Mouse (Mus musculus) heart, embryonic 10.5 days (tissue): Measurements from ENCODE around the gene Coasy. TPM values are rescaled to one million over a fixed set of nuclear protein-coding genes. Genes with fewer than 3 reads are reported as not detected.

ENCODE experiments used
- DNase-seq: peaks from one replicate; pipeline ENCODE4 v3.0.0-alpha.2; 2017; ENCODE audit warnings: low spot score
- H3K27ac ChIP-seq: fragments of 300-500 bp; sonication (generic); 2 replicates; pipeline ENCODE4 v1.5.1; 2016; ENCODE audit warnings: mild to moderate bottlenecking
- H3K27me3 ChIP-seq: fragments of 300-500 bp; sonication (generic); 2 replicates; pipeline ENCODE4 v1.6.1; 2016; ENCODE audit warnings: mild to moderate bottlenecking; ENCODE audit not compliant: poor library complexity, insufficient read depth, severe bottlenecking
- H3K36me3 ChIP-seq: fragments of 300-500 bp; sonication (generic); 2 replicates; pipeline ENCODE4 v1.6.1; 2016; ENCODE audit warnings: mild to moderate bottlenecking, moderate library complexity
- H3K4me1 ChIP-seq: fragments of 300-500 bp; sonication (generic); 2 replicates; pipeline ENCODE4 v1.6.1; 2016; ENCODE audit warnings: mild to moderate bottlenecking
- H3K4me3 ChIP-seq: fragments of 300-500 bp; sonication (generic); 2 replicates; pipeline ENCODE4 v1.5.1; 2016; ENCODE audit warnings: mild to moderate bottlenecking, moderate library complexity
- H3K9me3 ChIP-seq: fragments of 300-500 bp; sonication (generic); 2 replicates; pipeline ENCODE4 v1.6.1; 2016; ENCODE audit warnings: mild to moderate bottlenecking, moderate library complexity
- WGBS: fragments of 180-500 bp; shearing (Covaris S2); methylation state at CpG from one replicate; pipeline ENCODE4 v1.1.7; 2016; 5-methylcytosine and 5-hydroxymethylcytosine counted together
- polyA plus RNA-seq: library from polyadenylated mRNA; unstranded; fragments of >200 nt; fragmentation: Nextera tagmentation; extraction: Ambion mirVana; gene quantifications from 2 replicates; pipeline ENCODE4 v1.2.1, GENCODE M21; 2016

Gene Coasy
- polyA plus RNA-seq, 1 experiment from 2014 or later: 37.0 TPM

DNA sequence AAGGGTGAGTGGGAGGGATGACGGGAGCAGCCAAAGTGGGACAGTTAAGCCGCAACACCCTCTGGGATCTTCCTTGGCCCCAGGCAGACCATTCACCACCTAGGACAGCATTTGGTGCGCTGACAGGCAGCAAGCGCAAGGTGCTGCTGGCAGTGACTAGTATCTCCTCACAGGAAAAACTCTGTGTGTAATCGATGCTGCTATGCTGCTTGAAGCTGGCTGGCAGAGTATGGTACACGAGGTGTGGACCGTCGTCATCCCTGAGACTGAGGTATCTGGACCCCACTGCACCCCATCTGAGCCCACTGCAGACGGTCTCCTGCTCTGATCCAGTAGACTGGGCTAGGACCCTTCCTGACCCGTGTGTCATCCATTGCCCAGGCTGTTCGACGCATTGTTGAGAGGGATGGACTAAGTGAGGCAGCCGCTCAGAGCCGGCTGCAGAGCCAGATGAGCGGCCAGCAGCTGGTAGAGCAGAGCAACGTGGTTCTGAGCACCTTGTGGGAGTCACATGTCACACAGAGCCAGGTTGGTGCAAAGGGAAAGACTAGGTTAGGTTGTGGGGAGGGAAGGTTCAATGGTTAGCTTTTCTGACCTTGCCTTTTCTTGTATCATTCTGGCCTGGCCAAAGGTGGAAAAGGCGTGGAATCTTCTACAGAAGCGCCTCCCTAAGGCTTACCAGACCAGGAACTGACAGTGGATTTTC lies 3.4 kb downstream of the Coasy start:
- no peaks in the 10 kb centered on the region for H3K9me3 ChIP-seq
- no peak overlapping the region for H3K4me3 ChIP-seq
- DNase-seq: no peak
- WGBS: 91% methylated on average over 18 of the region's 18 CpGs
- H3K27me3 ChIP-seq: peaks cover 9% of the 10 kb centered on the region
- H3K27ac ChIP-seq: peak overlapping the region; percentile 92; the same call in 1 of the 2 replicates
- H3K36me3 ChIP-seq: peaks cover 37% of the 10 kb centered on the region
- H3K4me1 ChIP-seq: peaks cover 60% of the 10 kb centered on the region

- H3K4me3 ChIP-seq: peak overlapping the region; percentile 95
- H3K27ac ChIP-seq: peak overlapping the region; percentile 92
- peaks cover 4% of the 10 kb centered on the region for H3K27me3 ChIP-seq
- H3K4me1 ChIP-seq: peaks cover 60% of the 10 kb centered on the region
- no peaks in the 10 kb centered on the region for H3K9me3 ChIP-seq
- no peak for DNase-seq
- 81% methylated on average over 6 of the region's 6 CpGs for WGBS
- peaks cover 43% of the 10 kb centered on the region for H3K36me3 ChIP-seq
Observed at GRCm38 (mm10) chr11:101086323-101086674, 3.9 kb downstream of the Coasy start.

DNA sequence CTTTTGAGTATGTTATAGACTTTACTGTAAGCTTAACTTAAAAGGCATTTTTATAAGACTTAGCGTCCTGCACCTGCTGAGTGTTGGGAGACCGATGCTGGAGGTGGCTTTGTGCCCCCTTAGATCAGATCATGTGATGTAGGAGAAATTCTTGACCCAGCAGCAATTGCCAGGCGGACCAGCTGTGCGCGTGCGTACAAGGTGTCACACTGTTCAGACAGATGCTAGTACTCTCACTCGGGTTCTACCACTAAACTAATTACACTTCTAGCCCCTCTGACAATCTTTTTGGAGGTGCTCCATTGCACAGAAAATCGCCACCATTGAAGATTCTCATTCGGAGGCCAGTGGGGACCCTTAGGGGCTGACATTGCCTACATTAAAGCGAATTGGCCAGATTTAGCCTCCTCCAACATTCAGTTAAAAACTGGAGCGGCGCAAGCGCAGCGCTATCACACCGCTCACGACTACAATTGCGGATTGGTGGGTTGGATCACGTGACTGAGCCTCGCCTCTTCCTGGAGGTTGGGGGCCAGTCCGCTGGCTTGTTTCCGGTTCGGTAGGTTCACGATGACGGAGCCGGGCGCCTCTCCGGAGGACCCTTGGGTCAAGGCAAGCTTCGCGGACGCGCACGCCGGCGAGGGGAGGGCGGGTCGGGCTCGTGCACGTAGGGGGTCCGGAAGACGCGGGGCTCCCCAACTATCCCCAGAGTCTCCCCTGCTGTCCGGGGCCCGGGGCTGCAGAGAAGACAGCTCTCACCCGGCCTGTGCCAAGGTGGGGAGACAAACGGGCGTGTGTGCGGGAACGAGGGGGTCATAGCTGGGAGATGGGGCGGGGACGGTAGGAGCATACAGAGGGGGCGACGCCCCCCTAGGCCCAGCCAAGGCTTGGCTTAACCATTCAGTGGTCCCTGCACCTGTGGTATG lies 4.7 kb downstream of the Coasy start, which contains the start of gene Mlx:
Gene Mlx (plus strand): TSS at position 522 of the 926 bp plus-strand sequence.
- H3K9me3 ChIP-seq: no peaks in the 10 kb centered on the region
- peaks cover 50% of the 10 kb centered on the region for H3K36me3 ChIP-seq
- no peaks in the 10 kb centered on the region for H3K27me3 ChIP-seq
- peak within 1 kb of the TSS; percentile 95 for H3K4me3 ChIP-seq
- H3K27ac ChIP-seq: peak within 1 kb of the TSS; percentile 92
- WGBS: 2% methylated on average over 52 of the region's 52 CpGs
- H3K4me1 ChIP-seq: peaks cover 54% of the 10 kb centered on the region
- peak; percentile 95 for DNase-seq

GRCm38 (mm10) chr11:101087682-101088055 lies 5.3 kb downstream of the Coasy start:
- no peak for DNase-seq
- Histone ChIP-seq H3K27ac (peak overlapping the region; percentile 92), H3K9me3 (no peaks in the 10 kb centered on the region), H3K27me3 (no peaks in the 10 kb centered on the region), H3K36me3 (peaks cover 56% of the 10 kb centered on the region), H3K4me3 (peak overlapping the region; percentile 95), H3K4me1 (peaks cover 54% of the 10 kb centered on the region)
- 10% methylated on average over 8 of the region's 8 CpGs for WGBS

GRCm38 (mm10) chr11:101089931-101090330 lies 7.6 kb downstream of the Coasy start:
- H3K27me3 ChIP-seq: no peaks in the 10 kb centered on the region
- peaks cover 67% of the 10 kb centered on the region for H3K36me3 ChIP-seq
- 0 out of 2 replicates have a peak overlapping the region, but pooled peaks have one; percentile 1 for H3K4me3 ChIP-seq
- H3K27ac ChIP-seq: no peak overlapping the region
- 93% methylated on average over 1 of the region's 1 CpGs for WGBS
- DNase-seq: no peak
- H3K9me3 ChIP-seq: no peaks in the 10 kb centered on the region
- H3K4me1 ChIP-seq: peaks cover 44% of the 10 kb centered on the region

GRCm38 (mm10) chr11:101094930-101095313 lies 12.6 kb downstream of the Coasy start:
- Histone ChIP-seq H3K27me3 (no peaks in the 10 kb centered on the region), H3K9me3 (no peaks in the 10 kb centered on the region), H3K27ac (peak overlapping the region; percentile 94), H3K4me3 (peak overlapping the region; percentile 83), H3K4me1 (peaks cover 21% of the 10 kb centered on the region), H3K36me3 (peaks cover 74% of the 10 kb centered on the region)
- no peak for DNase-seq
- under 1% methylated on average over 18 of the region's 18 CpGs for WGBS

DNA sequence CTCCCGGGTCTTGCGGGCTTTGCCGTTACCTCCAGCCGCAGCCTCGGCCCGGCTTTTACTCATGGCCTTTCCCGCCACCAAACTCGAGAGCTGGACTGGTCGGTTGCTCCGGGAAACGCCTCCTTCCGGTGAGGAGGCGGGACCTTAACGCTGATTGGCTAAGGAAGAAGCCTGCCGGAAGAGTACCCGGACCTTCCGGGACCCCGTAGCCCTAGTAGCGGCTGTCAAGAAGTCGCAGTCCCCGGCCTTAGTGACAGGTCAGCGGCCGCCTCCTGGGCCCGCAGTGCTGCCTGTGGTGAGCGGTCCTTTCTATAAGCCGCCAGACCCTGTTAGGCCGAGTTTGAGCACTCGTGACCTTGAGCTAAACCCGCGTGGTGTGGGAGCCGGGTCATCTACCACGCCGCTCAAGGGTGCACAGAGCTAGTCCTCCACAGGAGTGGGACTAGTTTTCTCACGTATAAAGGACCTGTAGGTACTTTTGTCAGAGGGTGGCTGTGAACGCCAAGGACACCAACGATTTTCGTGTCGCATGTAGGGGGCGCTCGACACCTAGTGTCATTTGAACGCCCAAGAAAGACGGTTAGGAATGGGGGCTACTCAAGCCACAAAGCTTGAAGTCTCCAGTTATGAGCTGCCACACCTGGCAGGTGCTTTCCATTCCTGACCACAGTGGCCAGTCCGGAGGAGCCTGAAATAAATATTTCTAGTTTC lies 13.1 kb downstream of the Coasy start, which contains the start of gene Psmc3ip:
Gene Psmc3ip (minus strand): TSS at position 123 of the 711 bp plus-strand sequence.
- no peaks in the 10 kb centered on the region for H3K27me3 ChIP-seq
- WGBS: under 1% methylated on average over 43 of the region's 43 CpGs
- peak within 1 kb of the TSS; percentile 83 for H3K4me3 ChIP-seq
- peak; percentile 98 for DNase-seq
- H3K27ac ChIP-seq: peak within 1 kb of the TSS; percentile 94
- H3K36me3 ChIP-seq: peaks cover 74% of the 10 kb centered on the region
- H3K9me3 ChIP-seq: no peaks in the 10 kb centered on the region
- peaks cover 21% of the 10 kb centered on the region for H3K4me1 ChIP-seq

GRCm38 (mm10) chr11:101098231-101098630 lies 15.9 kb downstream of the Coasy start:
- 95% methylated on average over 8 of the region's 8 CpGs for WGBS
- Histone ChIP-seq H3K4me1 (peaks cover 21% of the 10 kb centered on the region), H3K36me3 (peaks cover 71% of the 10 kb centered on the region), H3K27me3 (no peaks in the 10 kb centered on the region), H3K27ac (no peak overlapping the region), H3K9me3 (no peaks in the 10 kb centered on the region), H3K4me3 (no peak overlapping the region)
- DNase-seq: no peak

GRCm38 (mm10) chr11:101103011-101103410 lies 20.6 kb downstream of the Coasy start:
- 88% methylated on average over 5 of the region's 5 CpGs for WGBS
- Histone ChIP-seq H3K9me3 (no peaks in the 10 kb centered on the region), H3K4me1 (no peaks in the 10 kb centered on the region), H3K27me3 (no peaks in the 10 kb centered on the region), H3K36me3 (peaks cover 71% of the 10 kb centered on the region), H3K4me3 (no peak overlapping the region), H3K27ac (no peak overlapping the region)
- no peak for DNase-seq

DNA sequence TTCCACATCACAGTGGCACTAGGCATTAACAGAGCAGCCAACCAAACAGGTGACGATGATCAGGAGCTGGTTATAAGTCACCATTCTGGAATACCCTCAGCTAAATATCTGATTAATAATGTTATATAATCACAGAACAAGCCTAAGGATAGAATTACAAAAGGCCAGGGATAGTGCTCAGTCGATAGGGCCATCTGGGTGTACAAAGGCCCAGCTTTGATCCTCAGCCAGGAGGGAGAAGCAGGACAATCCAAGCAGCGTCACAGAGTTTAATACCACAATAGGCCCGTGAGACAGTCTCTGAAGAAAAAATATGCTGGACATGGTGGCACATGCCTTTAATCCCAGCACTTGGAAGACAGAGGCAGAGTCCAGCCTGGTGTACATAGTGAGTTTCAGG lies 27.0 kb downstream of the Coasy start:
- WGBS: 91% methylated on average over 4 of the region's 4 CpGs
- H3K36me3 ChIP-seq: peaks cover 30% of the 10 kb centered on the region
- no peak overlapping the region for H3K27ac ChIP-seq
- no peaks in the 10 kb centered on the region for H3K9me3 ChIP-seq
- no peaks in the 10 kb centered on the region for H3K27me3 ChIP-seq
- H3K4me1 ChIP-seq: no peaks in the 10 kb centered on the region
- H3K4me3 ChIP-seq: no peak overlapping the region
- no peak for DNase-seq

DNA sequence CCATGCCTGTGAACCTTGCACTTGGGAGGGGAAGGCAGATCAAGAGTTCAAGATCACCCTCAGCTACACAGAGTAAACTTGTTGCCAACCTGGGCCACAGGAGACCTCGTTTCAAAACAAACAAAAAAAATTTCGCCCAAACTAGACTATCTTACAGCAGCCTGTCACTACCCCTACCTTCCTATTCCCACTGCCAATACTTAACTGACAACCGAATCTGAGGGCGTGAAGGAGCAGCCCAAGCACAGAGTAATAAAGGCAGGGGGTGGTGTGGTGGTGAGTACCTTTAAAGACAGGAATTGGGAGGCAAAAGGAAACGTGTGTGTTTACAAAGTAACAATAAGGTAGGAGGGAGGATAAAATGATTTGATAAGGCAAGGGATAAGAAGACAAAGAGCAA lies 28.3 kb downstream of the Coasy start:
- Histone ChIP-seq H3K27ac (no peak overlapping the region), H3K4me3 (no peak overlapping the region), H3K36me3 (peaks cover 19% of the 10 kb centered on the region; the same call in 1 of the 2 replicates), H3K27me3 (no peaks in the 10 kb centered on the region), H3K4me1 (peaks cover 3% of the 10 kb centered on the region; the same call in 1 of the 2 replicates), H3K9me3 (no peaks in the 10 kb centered on the region)
- no peak for DNase-seq
- 61% methylated on average over 5 of the region's 5 CpGs for WGBS

GRCm38 (mm10) chr11:101111178-101111577 lies 28.8 kb downstream of the Coasy start:
- no peak overlapping the region for H3K4me3 ChIP-seq
- H3K4me1 ChIP-seq: peaks cover 5% of the 10 kb centered on the region; the same call in 1 of the 2 replicates
- 92% methylated on average over 4 of the region's 4 CpGs for WGBS
- H3K27ac ChIP-seq: no peak overlapping the region
- H3K9me3 ChIP-seq: no peaks in the 10 kb centered on the region
- no peaks in the 10 kb centered on the region for H3K27me3 ChIP-seq
- H3K36me3 ChIP-seq: peaks cover 17% of the 10 kb centered on the region; the same call in 1 of the 2 replicates
- no peak for DNase-seq
